Mouse (Mus musculus) hindbrain, embryonic 12.5 days (tissue): ENCODE data around the gene Dtx2. TPM values are rescaled to one million over a fixed set of nuclear protein-coding genes. Genes with fewer than 3 reads are reported as not detected.
A peak's percentile ranks its signal among the peaks of the same experiment; 100 is the strongest.

Source experiments
- ATAC-seq: fragments of 200-750 bp; cut with Nextera tagmentation; 2 replicates; pipeline ENCODE4 v1.8.0; 2017; ENCODE audit warnings: moderate TSS enrichment; ENCODE audit not compliant: low FRiP score
- H3K27ac ChIP-seq: fragments of 300-500 bp; sonication (generic); 2 replicates; pipeline ENCODE4 v1.5.1; 2016; ENCODE audit warnings: mild to moderate bottlenecking
- H3K27me3 ChIP-seq: fragments of 300-500 bp; sonication (generic); 2 replicates; pipeline ENCODE4 v1.6.1; 2016; ENCODE audit warnings: mild to moderate bottlenecking
- H3K36me3 ChIP-seq: fragments of 300-500 bp; sonication (generic); 2 replicates; pipeline ENCODE4 v1.6.1; 2016; ENCODE audit warnings: mild to moderate bottlenecking
- H3K4me1 ChIP-seq: fragments of 300-500 bp; sonication (generic); 2 replicates; pipeline ENCODE4 v1.6.1; 2016
- H3K4me2 ChIP-seq: fragments of 300-500 bp; sonication (generic); replicated peaks from 2 replicates; pipeline ENCODE4 v1.6.1; 2016; ENCODE audit warnings: mild to moderate bottlenecking
- H3K4me3 ChIP-seq: fragments of 300-500 bp; sonication (generic); 2 replicates; pipeline ENCODE4 v1.5.1; 2016; ENCODE audit warnings: mild to moderate bottlenecking
- H3K9ac ChIP-seq: fragments of 300-500 bp; sonication (generic); 2 replicates; pipeline ENCODE4 v1.6.1; 2016; ENCODE audit warnings: mild to moderate bottlenecking, moderate library complexity
- H3K9me3 ChIP-seq: fragments of 300-500 bp; sonication (generic); replicated peaks from 2 replicates; pipeline ENCODE4 v1.6.1; 2016; ENCODE audit warnings: mild to moderate bottlenecking
- WGBS: fragments of 180-500 bp; shearing (Covaris S2); methylation state at CpG from one replicate; pipeline ENCODE4 v1.1.7; 2016; 5-methylcytosine and 5-hydroxymethylcytosine counted together
- polyA plus RNA-seq: library from polyadenylated mRNA; unstranded; fragments of >200 nt; fragmentation: Nextera tagmentation; extraction: Ambion mirVana; gene quantifications from 2 replicates; pipeline ENCODE4 v1.2.1, GENCODE M21; 2016

Gene Dtx2
- polyA plus RNA-seq, 1 experiment from 2014 or later, result 31.4 TPM

- no peak for ATAC-seq
- Histone ChIP-seq H3K4me2 (no peak overlapping the region), H3K27ac (no peak overlapping the region), H3K27me3 (no peaks in the 10 kb centered on the region), H3K9me3 (no peaks in the 10 kb centered on the region), H3K9ac (no peak overlapping the region), H3K4me3 (no peak overlapping the region), H3K36me3 (peaks cover 40% of the 10 kb centered on the region), H3K4me1 (peaks cover 12% of the 10 kb centered on the region; the same call in 1 of the 2 replicates)
- WGBS, result 86% methylated on average over 10 of the region's 10 CpGs
Observed at GRCm38 (mm10) chr5:136014877-136015276, 20.3 kb downstream of the Dtx2 start.

GRCm38 (mm10) chr5:136015586-136015985 is 21.0 kb downstream of the Dtx2 start:
- Histone ChIP-seq H3K27ac (no peak overlapping the region), H3K36me3 (peaks cover 40% of the 10 kb centered on the region), H3K9ac (peak overlapping the region; percentile 10; the same call in 1 of the 2 replicates)

GRCm38 (mm10) chr5:136016014-136016876 is 21.6 kb downstream of the Dtx2 start:
- H3K27me3 ChIP-seq, result no peaks in the 10 kb centered on the region

More at GRCm38 (mm10) chr5:136015586-136015985, 21.0 kb downstream of the Dtx2 start:
- ATAC-seq, result no peak
- Histone ChIP-seq H3K4me2 (no peak overlapping the region), H3K27me3 (no peaks in the 10 kb centered on the region), H3K9me3 (no peaks in the 10 kb centered on the region), H3K4me1 (peaks cover 12% of the 10 kb centered on the region; the same call in 1 of the 2 replicates), H3K4me3 (no peak overlapping the region)
- 82% methylated on average over 10 of the region's 10 CpGs for WGBS

GRCm38 (mm10) chr5:136017262-136017661 is 22.7 kb downstream of the Dtx2 start:
- no peak overlapping the region for H3K4me3 ChIP-seq
- no peaks in the 10 kb centered on the region for H3K9me3 ChIP-seq
- ATAC-seq, result no peak
- H3K4me1 ChIP-seq, result peaks cover 12% of the 10 kb centered on the region; the same call in 1 of the 2 replicates
- no peak overlapping the region for H3K27ac ChIP-seq
- no peak overlapping the region for H3K9ac ChIP-seq
- H3K27me3 ChIP-seq, result no peaks in the 10 kb centered on the region
- H3K4me2 ChIP-seq, result no peak overlapping the region
- WGBS, result 89% methylated on average over 6 of the region's 6 CpGs
- peaks cover 33% of the 10 kb centered on the region for H3K36me3 ChIP-seq

More at GRCm38 (mm10) chr5:136016014-136016876, 21.6 kb downstream of the Dtx2 start:
- H3K9ac ChIP-seq, result 0 out of 2 replicates have a peak overlapping the region, but pooled peaks have one; percentile 33
- no peaks in the 10 kb centered on the region for H3K9me3 ChIP-seq
- H3K4me2 ChIP-seq, result no peak overlapping the region
- ATAC-seq, result no peak
- 0 out of 2 replicates have a peak overlapping the region, but pooled peaks have one; percentile 1 for H3K27ac ChIP-seq
- peaks cover 12% of the 10 kb centered on the region; the same call in 1 of the 2 replicates for H3K4me1 ChIP-seq
- WGBS, result 84% methylated on average over 10 of the region's 10 CpGs
- H3K4me3 ChIP-seq, result no peak overlapping the region
- H3K36me3 ChIP-seq, result peaks cover 35% of the 10 kb centered on the region

- Histone ChIP-seq H3K27me3 (no peaks in the 10 kb centered on the region), H3K4me3 (no peak overlapping the region), H3K4me2 (no peak overlapping the region), H3K27ac (no peak overlapping the region), H3K36me3 (peaks cover 22% of the 10 kb centered on the region), H3K9ac (no peak overlapping the region), H3K9me3 (no peaks in the 10 kb centered on the region), H3K4me1 (peaks cover 12% of the 10 kb centered on the region; the same call in 1 of the 2 replicates)
- no peak for ATAC-seq
- whole genome bisulfite sequencing, result 87% methylated on average over 2 of the region's 2 CpGs
Observed at GRCm38 (mm10) chr5:136018726-136019125, 24.1 kb downstream of the Dtx2 start.

- no peaks in the 10 kb centered on the region for H3K9me3 ChIP-seq
- WGBS, result 25% methylated on average over 1 of the region's 1 CpGs
- peaks cover 10% of the 10 kb centered on the region; the same call in 1 of the 2 replicates for H3K4me1 ChIP-seq
- H3K27ac ChIP-seq, result no peak overlapping the region
- peaks cover 19% of the 10 kb centered on the region for H3K36me3 ChIP-seq
- no peak for ATAC-seq
- no peak overlapping the region for H3K4me2 ChIP-seq
- H3K27me3 ChIP-seq, result no peaks in the 10 kb centered on the region
- H3K9ac ChIP-seq, result 0 out of 2 replicates have a peak overlapping the region, but pooled peaks have one; percentile 23
- H3K4me3 ChIP-seq, result no peak overlapping the region
Observed at GRCm38 (mm10) chr5:136019907-136020306, 25.3 kb downstream of the Dtx2 start.

- 91% methylated on average over 3 of the region's 3 CpGs for WGBS
- no peaks in the 10 kb centered on the region for H3K9me3 ChIP-seq
- no peaks in the 10 kb centered on the region for H3K27me3 ChIP-seq
- no peak overlapping the region for H3K27ac ChIP-seq
- no peak overlapping the region for H3K4me2 ChIP-seq
- H3K4me3 ChIP-seq, result no peak overlapping the region
- H3K36me3 ChIP-seq, result peaks cover 60% of the 10 kb centered on the region
- no peaks in the 10 kb centered on the region for H3K4me1 ChIP-seq
- ATAC-seq, result no peak
- no peak overlapping the region for H3K9ac ChIP-seq
Observed at GRCm38 (mm10) chr5:136025712-136026111, 31.1 kb downstream of the Dtx2 start.

- ATAC-seq, result no peak
- H3K36me3 ChIP-seq, result peaks cover 66% of the 10 kb centered on the region
- no peak overlapping the region; the same call in 1 of the 2 replicates for H3K9ac ChIP-seq
- no peak overlapping the region for H3K27ac ChIP-seq
- H3K27me3 ChIP-seq, result no peaks in the 10 kb centered on the region
- H3K4me1 ChIP-seq, result no peaks in the 10 kb centered on the region
- no peaks in the 10 kb centered on the region for H3K9me3 ChIP-seq
- WGBS, result 82% methylated on average over 9 of the region's 9 CpGs
- H3K4me2 ChIP-seq, result no peak overlapping the region
- H3K4me3 ChIP-seq, result no peak overlapping the region
Observed at GRCm38 (mm10) chr5:136026859-136027258, 32.3 kb downstream of the Dtx2 start.

- WGBS, result 81% methylated on average over 11 of the region's 11 CpGs
- Histone ChIP-seq H3K27me3 (no peaks in the 10 kb centered on the region), H3K4me1 (no peaks in the 10 kb centered on the region), H3K27ac (no peak overlapping the region), H3K4me2 (no peak overlapping the region), H3K9me3 (no peaks in the 10 kb centered on the region), H3K4me3 (no peak overlapping the region), H3K36me3 (peaks cover 67% of the 10 kb centered on the region), H3K9ac (no peak overlapping the region)
- no peak for ATAC-seq
Observed at GRCm38 (mm10) chr5:136027612-136028311, 33.2 kb downstream of the Dtx2 start.

GRCm38 (mm10) chr5:136034868-136035267 is 40.3 kb downstream of the Dtx2 start:
- H3K27me3 ChIP-seq, result no peaks in the 10 kb centered on the region
- H3K4me2 ChIP-seq, result no peak overlapping the region
- no peak overlapping the region for H3K9ac ChIP-seq
- no peak for ATAC-seq
- no peaks in the 10 kb centered on the region for H3K4me1 ChIP-seq
- no peak overlapping the region for H3K4me3 ChIP-seq
- no peak overlapping the region for H3K27ac ChIP-seq
- no peaks in the 10 kb centered on the region for H3K9me3 ChIP-seq
- H3K36me3 ChIP-seq, result peaks cover 24% of the 10 kb centered on the region
- WGBS, result 86% methylated on average over 4 of the region's 4 CpGs

- Histone ChIP-seq H3K4me2 (no peak overlapping the region), H3K9me3 (no peaks in the 10 kb centered on the region), H3K36me3 (peaks cover 20% of the 10 kb centered on the region), H3K9ac (no peak overlapping the region), H3K27me3 (no peaks in the 10 kb centered on the region), H3K4me3 (no peak overlapping the region), H3K27ac (no peak overlapping the region), H3K4me1 (0 out of 2 replicates have a peak, but pooled peaks cover 3% of the 10 kb centered on the region)
- WGBS, result 94% methylated on average over 1 of the region's 1 CpGs
- ATAC-seq, result no peak
Observed at GRCm38 (mm10) chr5:136035285-136035684, 40.7 kb downstream of the Dtx2 start.

GRCm38 (mm10) chr5:136036667-136037066 is 42.1 kb downstream of the Dtx2 start:
- H3K9me3 ChIP-seq, result no peaks in the 10 kb centered on the region
- ATAC-seq, result no peak
- 90% methylated on average over 1 of the region's 1 CpGs for WGBS
- H3K4me2 ChIP-seq, result no peak overlapping the region
- 0 out of 2 replicates have a peak, but pooled peaks cover 3% of the 10 kb centered on the region for H3K4me1 ChIP-seq
- H3K27me3 ChIP-seq, result no peaks in the 10 kb centered on the region
- H3K4me3 ChIP-seq, result no peak overlapping the region
- H3K9ac ChIP-seq, result no peak overlapping the region
- H3K27ac ChIP-seq, result no peak overlapping the region
- peaks cover 7% of the 10 kb centered on the region for H3K36me3 ChIP-seq
